Mouse (Mus musculus): ENCODE results near the gene Leo1.

DNA sequence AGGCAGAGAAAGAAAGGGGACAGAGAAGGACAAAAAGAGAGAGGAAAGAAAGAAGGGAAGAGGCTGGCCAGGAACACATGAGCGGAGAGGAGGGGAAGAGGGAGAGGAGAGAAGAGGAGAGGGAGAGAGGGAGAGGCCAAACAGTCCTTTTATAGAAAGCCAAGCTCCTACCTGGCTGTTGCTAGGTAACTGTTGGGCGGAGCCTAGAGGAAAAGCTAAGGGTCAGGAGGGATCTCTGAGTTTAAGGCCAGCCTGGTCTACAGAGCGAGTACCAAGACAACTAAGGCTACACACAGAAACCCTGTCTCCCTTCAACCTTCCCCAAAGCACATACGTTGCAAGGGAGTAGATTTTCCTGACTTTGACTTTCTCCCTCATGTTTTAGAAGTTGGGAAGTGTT lies 6.0 kb upstream of the Leo1 start:
- TF ChIP-seq MAFK (IDR thresholded peaks at IDR 0.05; ENCODE audit: insufficient read depth, low read depth, low read length) (no peak), HCFC1 (IDR thresholded peaks at IDR 0.05; ENCODE audit: borderline replicate concordance, insufficient read depth, low read length) (no peak), ZNF384 (IDR thresholded peaks at IDR 0.05; ENCODE audit: low read depth, low read length) (no peak), ZC3H11A (IDR thresholded peaks at IDR 0.05; ENCODE audit: borderline replicate concordance, low read depth, low read length) (no peak), CHD2 (IDR thresholded peaks at IDR 0.05; ENCODE audit: low read depth, low read length) (no peak)
